Mouse (Mus musculus): ENCODE data around the gene Sec31a.

Gene Sec31a

GRCm38 (mm10) chr5:100350907-100351456, 65.1 kb downstream of the Sec31a start:
- no peak for ATAC-seq (ENCODE audit: low TSS enrichment)

- 0 out of 2 replicates have a peak, but pooled peaks have one; percentile 35 for ATAC-seq (ENCODE audit: low TSS enrichment)
These were observed 66.5 kb downstream of the Sec31a start for GRCm38 (mm10) chr5:100349287-100350215.

- ATAC-seq (ENCODE audit: low TSS enrichment): no peak
These were observed 70.9 kb downstream of the Sec31a start for GRCm38 (mm10) chr5:100345118-100345517.

GRCm38 (mm10) chr5:100343087-100343486, 72.9 kb downstream of the Sec31a start:
- no peak for ATAC-seq (ENCODE audit: low TSS enrichment)

GRCm38 (mm10) chr5:100342422-100342821, 73.6 kb downstream of the Sec31a start:
- ATAC-seq (ENCODE audit: low TSS enrichment): no peak

- ATAC-seq (ENCODE audit: low TSS enrichment): no peak
These were observed 75.0 kb downstream of the Sec31a start for GRCm38 (mm10) chr5:100341042-100341441.

- no peak for ATAC-seq (ENCODE audit: low TSS enrichment)
These were observed 78.2 kb downstream of the Sec31a start for GRCm38 (mm10) chr5:100337852-100338251.

GRCm38 (mm10) chr5:100336876-100337275, 79.2 kb downstream of the Sec31a start:
- no peak for ATAC-seq (ENCODE audit: low TSS enrichment)

- no peak for ATAC-seq (ENCODE audit: low TSS enrichment)
These were observed 80.4 kb downstream of the Sec31a start for GRCm38 (mm10) chr5:100335581-100336080.

GRCm38 (mm10) chr5:100334686-100335085, 81.3 kb downstream of the Sec31a start:
- ATAC-seq (ENCODE audit: low TSS enrichment): no peak

GRCm38 (mm10) chr5:100333607-100334380, 82.2 kb downstream of the Sec31a start:
- peak; percentile 50; the same call in 1 of the 2 replicates for ATAC-seq (ENCODE audit: low TSS enrichment)

- ATAC-seq (ENCODE audit: low TSS enrichment): no peak
These were observed 83.6 kb downstream of the Sec31a start for GRCm38 (mm10) chr5:100332300-100333004.

GRCm38 (mm10) chr5:100331636-100332035, 84.4 kb downstream of the Sec31a start:
- no peak for ATAC-seq (ENCODE audit: low TSS enrichment)

- ATAC-seq (ENCODE audit: low TSS enrichment): peak; percentile 97
These were observed 94.0 kb downstream of the Sec31a start for GRCm38 (mm10) chr5:100322081-100322480.

GRCm38 (mm10) chr5:100317842-100318241, 98.2 kb downstream of the Sec31a start:
- no peak for ATAC-seq (ENCODE audit: low TSS enrichment)

GRCm38 (mm10) chr5:100317010-100317409, 99.0 kb downstream of the Sec31a start:
- no peak for ATAC-seq (ENCODE audit: low TSS enrichment)

- ATAC-seq (ENCODE audit: low TSS enrichment): peak; percentile 31; the same call in 1 of the 2 replicates
These were observed 100.4 kb downstream of the Sec31a start for GRCm38 (mm10) chr5:100315646-100316045.

GRCm38 (mm10) chr5:100312391-100312790, 103.6 kb downstream of the Sec31a start:
- ATAC-seq (ENCODE audit: low TSS enrichment): no peak

All from frontal cortex, adult (tissue).